Mouse (Mus musculus): ENCODE measurements around the gene Dock4. TPM values are rescaled to one million over a fixed set of nuclear protein-coding genes. Genes with fewer than 3 reads are reported as not detected.

The Dock4 gene
- total and polyA plus RNA-seq, 3 experiments = 0.26 to 0.67 (median 0.38) TPM

DNA sequence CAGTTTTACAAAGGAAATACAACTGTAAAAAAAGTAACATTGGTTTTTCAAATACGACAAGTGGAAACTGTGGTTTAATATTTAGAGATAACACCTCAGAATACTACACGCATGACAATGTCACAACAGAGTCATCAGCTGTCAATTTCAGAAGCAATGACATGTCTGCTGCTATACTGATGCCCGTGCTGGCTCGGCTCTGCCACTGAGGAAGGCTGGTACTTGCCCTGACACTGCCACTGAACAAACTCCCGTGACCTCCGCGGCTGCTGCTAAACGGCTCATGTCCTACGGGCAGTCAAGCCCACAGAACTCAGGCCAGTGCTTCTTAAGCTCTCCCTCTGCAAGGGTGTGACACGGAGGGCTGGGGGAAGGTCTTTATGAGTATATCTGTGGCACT is 18.1 kb upstream of the Dock4 start:
- Histone ChIP-seq H3K9me3 (replicated peaks; ENCODE audit: low read length) (no peaks in the 10 kb centered on the region), H3K27me3 (replicated peaks) (no peaks in the 10 kb centered on the region), H3K4me3 (replicated peaks in 1 of 3; ENCODE audit: low read depth in 2 of 3, low read length in 2 of 3, poor library complexity in 1 of 3) (no peak overlapping the region), H3K36me3 (replicated peaks in 1 of 2; ENCODE audit: control insufficient read depth in 1 of 2, insufficient read depth in 1 of 2, low read length in 1 of 2) (peaks cover 0 to 23% of the 10 kb centered on the region in 2 experiments), H3K27ac (ENCODE audit: insufficient read depth, low read depth) (no peak overlapping the region), H3K9ac (ENCODE audit: insufficient read depth, low read depth) (no peak overlapping the region), H3K4me1 (ENCODE audit: control insufficient read depth in 1 of 2, insufficient read depth in 2 of 2) (no peaks in the 10 kb centered on the region), H3K4me2 (ENCODE audit: insufficient read depth, low read depth, poor library complexity, severe bottlenecking) (no peak overlapping the region), H3K79me2 (replicated peaks; ENCODE audit: control insufficient read depth, extremely low read depth, insufficient read depth, poor library complexity, severe bottlenecking) (no peaks in the 10 kb centered on the region)
- in situ Hi-C loops (cut with MboI; ENCODE audit: low pct_ligation_motif_present, low pct_unique_long_range_greater_than_20kb, low sequenced_read_pairs) = no loop called here
- dilution Hi-C loops (cut with MboI; ENCODE audit: extremely low pct_ligation_motif_present, extremely low pct_unique_long_range_greater_than_20kb, low sequenced_read_pairs) = no loop called here
- no peak for DNase-seq (ENCODE audit: extremely low read depth)
- no peak for TF ChIP-seq ETS1 (conservative IDR thresholded peaks at IDR 0.05; ENCODE audit: low read depth, low read length)
- TF ChIP-seq SMC3 (IDR thresholded peaks at IDR 0.05; ENCODE audit: low read depth, low read length) = no peak
- TF ChIP-seq ZMIZ1 (IDR thresholded peaks at IDR 0.05; ENCODE audit: low read depth, low read length) = no peak
- TF ChIP-seq IRF4 (IDR thresholded peaks at IDR 0.05; ENCODE audit: low read depth, low read length) = no peak
- no peak for TF ChIP-seq ZC3H11A (IDR thresholded peaks at IDR 0.05; ENCODE audit: low read depth, low read length)
- no peak for TF ChIP-seq GABPA (IDR thresholded peaks at IDR 0.05; ENCODE audit: insufficient replicate concordance, low read depth, low read length)
- TF ChIP-seq MAZ (IDR thresholded peaks at IDR 0.05; ENCODE audit: low read depth, low read length) = no peak
- no peak for TF ChIP-seq CTCF (conservative IDR thresholded peaks at IDR 0.05 in 1 of 2, IDR thresholded peaks at IDR 0.05 in 1 of 2; ENCODE audit: low read depth in 2 of 2, low read length in 2 of 2)
- no peak for TF ChIP-seq BHLHE40 (IDR thresholded peaks at IDR 0.05; ENCODE audit: low read depth, low read length)
- TF ChIP-seq HCFC1 (IDR thresholded peaks at IDR 0.05; ENCODE audit: low read depth, low read length) = no peak
- TF ChIP-seq PAX5 (IDR thresholded peaks at IDR 0.05; ENCODE audit: low read length) = no peak

- Histone ChIP-seq H3K79me2 (replicated peaks; ENCODE audit: control insufficient read depth, extremely low read depth, insufficient read depth, poor library complexity, severe bottlenecking) (no peaks in the 10 kb centered on the region), H3K4me3 (replicated peaks in 1 of 3; ENCODE audit: low read depth in 2 of 3, low read length in 2 of 3, poor library complexity in 1 of 3) (no peak overlapping the region), H3K27me3 (replicated peaks) (no peaks in the 10 kb centered on the region), H3K9ac (ENCODE audit: insufficient read depth, low read depth) (no peak overlapping the region), H3K4me2 (ENCODE audit: insufficient read depth, low read depth, poor library complexity, severe bottlenecking) (no peak overlapping the region), H3K9me3 (replicated peaks; ENCODE audit: low read length) (no peaks in the 10 kb centered on the region), H3K4me1 (ENCODE audit: control insufficient read depth in 1 of 2, insufficient read depth in 2 of 2) (no peaks in the 10 kb centered on the region), H3K36me3 (replicated peaks in 1 of 2; ENCODE audit: control insufficient read depth in 1 of 2, insufficient read depth in 1 of 2, low read length in 1 of 2) (peaks cover 0 to 23% of the 10 kb centered on the region in 2 experiments), H3K27ac (ENCODE audit: insufficient read depth, low read depth) (no peak overlapping the region)
- no peak for DNase-seq (ENCODE audit: extremely low read depth)
- dilution Hi-C loops (cut with MboI; ENCODE audit: extremely low pct_ligation_motif_present, extremely low pct_unique_long_range_greater_than_20kb, low sequenced_read_pairs) = no loop called here
- in situ Hi-C loops (cut with MboI; ENCODE audit: low pct_ligation_motif_present, low pct_unique_long_range_greater_than_20kb, low sequenced_read_pairs) = no loop called here
- no peak for TF ChIP-seq TBP (conservative IDR thresholded peaks at IDR 0.05; ENCODE audit: low read depth, low read length)
- TF ChIP-seq MXI1 (IDR thresholded peaks at IDR 0.05; ENCODE audit: low read depth, low read length) = no peak
- TF ChIP-seq IRF4 (IDR thresholded peaks at IDR 0.05; ENCODE audit: low read depth, low read length) = no peak
These were observed 15.8 kb upstream of the Dock4 start for GRCm38 (mm10) chr12:40429976-40430375.

DNA sequence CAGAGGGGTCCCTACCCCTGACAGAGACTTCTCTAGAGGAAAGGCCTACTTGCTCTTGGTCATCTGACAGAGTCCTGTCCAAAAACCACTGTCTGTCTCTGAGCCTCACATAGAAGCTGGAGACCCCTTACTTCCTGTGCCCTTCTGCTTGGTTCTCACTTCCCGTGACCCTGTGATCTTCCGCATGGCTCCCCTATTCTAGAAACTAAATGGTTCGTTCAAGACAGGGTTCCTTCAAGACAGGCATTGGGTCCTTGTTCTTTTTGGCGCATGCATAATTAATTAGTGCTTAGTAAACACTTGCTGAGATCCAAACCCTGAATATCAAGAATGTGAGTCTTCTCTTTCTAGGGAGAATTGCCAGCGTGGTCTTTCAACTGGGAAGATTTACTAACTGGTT is 14.7 kb upstream of the Dock4 start:
- H3K36me3 ChIP-seq (replicated peaks in 1 of 2; ENCODE audit: control insufficient read depth in 1 of 2, insufficient read depth in 1 of 2, low read length in 1 of 2) = peaks cover 0 to 16% of the 10 kb centered on the region in 2 experiments
- H3K9me3 ChIP-seq (replicated peaks; ENCODE audit: low read length) = no peaks in the 10 kb centered on the region
- in situ Hi-C loops (cut with MboI; ENCODE audit: low pct_ligation_motif_present, low pct_unique_long_range_greater_than_20kb, low sequenced_read_pairs) = no loop called here
- no peak overlapping the region for H3K9ac ChIP-seq (ENCODE audit: insufficient read depth, low read depth)
- H3K79me2 ChIP-seq (replicated peaks; ENCODE audit: control insufficient read depth, extremely low read depth, insufficient read depth, poor library complexity, severe bottlenecking) = no peaks in the 10 kb centered on the region
- DNase-seq (ENCODE audit: extremely low read depth) = no peak
- no peaks in the 10 kb centered on the region for H3K27me3 ChIP-seq (replicated peaks)
- H3K27ac ChIP-seq (ENCODE audit: insufficient read depth, low read depth) = no peak overlapping the region
- TF ChIP-seq MAZ (IDR thresholded peaks at IDR 0.05; ENCODE audit: low read depth, low read length) = no peak
- no peak for TF ChIP-seq USF1 (IDR thresholded peaks at IDR 0.05; ENCODE audit: low read depth, low read length)
- TF ChIP-seq PAX5 (IDR thresholded peaks at IDR 0.05; ENCODE audit: low read length) = no peak
- no peak for TF ChIP-seq CTCF (conservative IDR thresholded peaks at IDR 0.05 in 1 of 2, IDR thresholded peaks at IDR 0.05 in 1 of 2; ENCODE audit: low read depth in 2 of 2, low read length in 2 of 2)
- no peak for TF ChIP-seq POLR2A (IDR thresholded peaks at IDR 0.05; ENCODE audit: low read depth, low read length)
- no peak for TF ChIP-seq NELFE (IDR thresholded peaks at IDR 0.05; ENCODE audit: low read depth, low read length)
- TF ChIP-seq MYC (IDR thresholded peaks at IDR 0.05; ENCODE audit: low read depth, low read length) = no peak
- no peak for TF ChIP-seq JUN (IDR thresholded peaks at IDR 0.05; ENCODE audit: insufficient read depth, low read depth, low read length)
- TF ChIP-seq TCF12 (IDR thresholded peaks at IDR 0.05; ENCODE audit: low read depth, low read length) = no peak
- TF ChIP-seq KAT2A (IDR thresholded peaks at IDR 0.05; ENCODE audit: insufficient replicate concordance, low read length) = no peak
- dilution Hi-C loops (cut with MboI; ENCODE audit: extremely low pct_ligation_motif_present, extremely low pct_unique_long_range_greater_than_20kb, low sequenced_read_pairs) = no loop called here
- no peak overlapping the region for H3K4me3 ChIP-seq (replicated peaks in 1 of 3; ENCODE audit: low read depth in 2 of 3, low read length in 2 of 3, poor library complexity in 1 of 3)
- H3K4me2 ChIP-seq (ENCODE audit: insufficient read depth, low read depth, poor library complexity, severe bottlenecking) = no peak overlapping the region
- no peaks in the 10 kb centered on the region for H3K4me1 ChIP-seq (ENCODE audit: control insufficient read depth in 1 of 2, insufficient read depth in 2 of 2)

Data from CH12.LX (cell line).